Comparison of ENCODE assay signal across 7 mouse cellular contexts in the genomic region with DNA sequence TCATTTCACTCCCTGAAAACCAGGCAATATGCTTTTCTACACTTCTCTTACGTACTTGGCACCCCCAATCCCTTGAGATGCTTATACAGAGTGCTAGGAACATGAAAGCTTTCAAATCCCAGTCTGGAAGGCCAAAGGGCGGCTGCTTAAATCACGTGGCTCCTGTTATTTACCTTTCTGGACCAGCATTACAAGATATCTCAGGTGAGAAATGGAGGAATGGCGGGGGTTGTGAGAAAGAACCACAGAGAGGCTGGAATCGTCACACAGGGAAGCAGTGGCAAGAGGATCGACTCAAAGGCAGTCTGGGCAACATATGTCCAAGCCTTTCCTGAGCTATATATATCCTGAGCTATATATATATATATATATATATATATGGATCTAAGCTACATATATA. TPM values are rescaled to one million over a fixed set of nuclear protein-coding genes. Genes with fewer than 3 reads are reported as not detected.
DNase-seq lines count a peak whose midpoint lies in the region; ATAC-seq lines count a peak whose summit lies in the region.

No protein-coding gene starts in this region.

- WGBS in neural tube, embryonic 11.5 days, result 40% methylated on average over 6 of the region's 6 CpGs
- WGBS in forebrain, embryonic 14.5 days, result 35% methylated on average over 6 of the region's 6 CpGs
- WGBS in liver, embryonic 16.5 days (ENCODE audit: insufficient replicate concordance), result 38% methylated on average over 6 of the region's 6 CpGs

- no peak overlapping the region for H3K27ac ChIP-seq in neural tube, embryonic 11.5 days (ENCODE audit: low read depth, low read length)
- H3K27ac ChIP-seq in forebrain, embryonic 14.5 days (ENCODE audit: low read depth, low read length), result no peak overlapping the region
- H3K27ac ChIP-seq in liver, embryonic 16.5 days (ENCODE audit: low read length), result peak overlapping the region; percentile 92

- no peaks in the 10 kb centered on the region for H3K27me3 ChIP-seq in neural tube, embryonic 11.5 days (ENCODE audit: control insufficient read depth, insufficient read depth, low read length)
- H3K27me3 ChIP-seq in forebrain, embryonic 14.5 days (replicated peaks; ENCODE audit: control insufficient read depth, insufficient read depth, low read length), result no peaks in the 10 kb centered on the region
- H3K27me3 ChIP-seq in liver, embryonic 16.5 days (ENCODE audit: control insufficient read depth, insufficient read depth, low read depth, low read length), result no peaks in the 10 kb centered on the region

- H3K4me3 ChIP-seq in neural tube, embryonic 11.5 days (ENCODE audit: low read depth, low read length), result peak overlapping the region; percentile 61
- H3K4me3 ChIP-seq in forebrain, embryonic 14.5 days (ENCODE audit: low read depth, low read length), result peak overlapping the region; percentile 49
- peak overlapping the region; percentile 78 for H3K4me3 ChIP-seq in liver, embryonic 16.5 days (ENCODE audit: low read depth, low read length)

- DNase-seq in neural tube, embryonic 11.5 days (ENCODE audit: low spot score), result no peak
- no peak for DNase-seq in neural tube, embryonic 10.5 days (ENCODE audit: extremely low spot score, low spot score)
- no peak for DNase-seq in forebrain, embryonic 14.5 days (ENCODE audit: low spot score)
- DNase-seq in B cell, adult 2 months, result no peak
- no peak for DNase-seq in adrenal gland, adult 18-20 months (ENCODE audit: low spot score in 2 of 2)
- no peak for DNase-seq in frontal cortex, postnatal 25 days (ENCODE audit: low spot score in 2 of 2)

- H3K4me1 ChIP-seq in neural tube, embryonic 11.5 days (ENCODE audit: control insufficient read depth, insufficient read depth, low read length), result peaks cover 11% of the 10 kb centered on the region
- H3K4me1 ChIP-seq in forebrain, embryonic 14.5 days (ENCODE audit: control insufficient read depth, insufficient read depth, low read length), result peaks cover 7% of the 10 kb centered on the region; the same call in 1 of the 2 replicates
- H3K4me1 ChIP-seq in liver, embryonic 16.5 days (ENCODE audit: control insufficient read depth, low read depth, low read length), result peaks cover 31% of the 10 kb centered on the region

- H3K9me3 ChIP-seq in neural tube, embryonic 11.5 days (ENCODE audit: control insufficient read depth, low read length), result no peaks in the 10 kb centered on the region
- no peaks in the 10 kb centered on the region for H3K9me3 ChIP-seq in forebrain, embryonic 14.5 days (replicated peaks; ENCODE audit: control insufficient read depth, low read length)
- no peaks in the 10 kb centered on the region for H3K9me3 ChIP-seq in liver, embryonic 16.5 days (replicated peaks; ENCODE audit: control insufficient read depth, low read length)

- no peak for ATAC-seq in neural tube, embryonic 11.5 days (ENCODE audit: insufficient read depth, low FRiP score, low TSS enrichment)
- ATAC-seq in forebrain, embryonic 14.5 days, result no peak
- ATAC-seq in liver, embryonic 16.5 days (ENCODE audit: low read depth), result no peak

- peak overlapping the region; percentile 87 for H3K9ac ChIP-seq in neural tube, embryonic 11.5 days (ENCODE audit: low read length)
- peak overlapping the region; percentile 84 for H3K9ac ChIP-seq in forebrain, embryonic 14.5 days (ENCODE audit: low read length)
- H3K9ac ChIP-seq in liver, embryonic 16.5 days (ENCODE audit: low read depth, low read length), result peak overlapping the region; percentile 81

- peak overlapping the region; percentile 76 for H3K4me2 ChIP-seq in neural tube, embryonic 11.5 days (ENCODE audit: low read depth)
- peak overlapping the region; percentile 62 for H3K4me2 ChIP-seq in forebrain, embryonic 14.5 days (ENCODE audit: low read length)
- H3K4me2 ChIP-seq in liver, embryonic 16.5 days (ENCODE audit: low read depth, low read length), result peak overlapping the region; percentile 89

- no peaks in the 10 kb centered on the region; the same call in 1 of the 2 replicates for H3K36me3 ChIP-seq in neural tube, embryonic 11.5 days (ENCODE audit: control insufficient read depth, insufficient read depth, low read length)
- H3K36me3 ChIP-seq in forebrain, embryonic 14.5 days (ENCODE audit: control insufficient read depth, insufficient read depth, low read length), result peaks cover 26% of the 10 kb centered on the region
- peaks cover 6% of the 10 kb centered on the region; the same call in 1 of the 2 replicates for H3K36me3 ChIP-seq in liver, embryonic 16.5 days (ENCODE audit: control insufficient read depth, insufficient read depth)

RNA-seq across cellular contexts. Expression of a gene that starts 0.6 kb away (rescaled TPM):
- 7.0 and 7.6 TPM in 2 replicates for polyA plus RNA-seq in neural tube, embryonic 11.5 days (2014; fragmentation: Nextera tagmentation; extraction: Ambion mirVana)
- polyA plus RNA-seq in forebrain, embryonic 14.5 days (2014; fragmentation: Nextera tagmentation; extraction: Ambion mirVana), result 5.2 and 5.5 TPM in 2 replicates
- polyA plus RNA-seq in liver, embryonic 16.5 days (2015; fragmentation: Nextera tagmentation; extraction: Ambion mirVana), result 2.7 TPM in 2 replicates
- total RNA-seq in adrenal gland, adult 18-20 months (2021), result 10 to 100 TPM; 28.8 to 34.6 TPM

RNA-seq across cellular contexts. Expression of a gene that starts 3.7 kb away (rescaled TPM):
- 303 and 319 TPM in 2 replicates for polyA plus RNA-seq in neural tube, embryonic 11.5 days (2014; fragmentation: Nextera tagmentation; extraction: Ambion mirVana)
- 313 and 353 TPM in 2 replicates for polyA plus RNA-seq in forebrain, embryonic 14.5 days (2014; fragmentation: Nextera tagmentation; extraction: Ambion mirVana)
- polyA plus RNA-seq in liver, embryonic 16.5 days (2015; fragmentation: Nextera tagmentation; extraction: Ambion mirVana), result 115 and 123 TPM in 2 replicates
- total RNA-seq in adrenal gland, adult 18-20 months (2021), result 100 to 1,000 TPM; 192 to 217 TPM

RNA-seq across cellular contexts. Expression of a gene that starts 4.3 kb away (rescaled TPM):
- 26.1 and 28.9 TPM in 2 replicates for polyA plus RNA-seq in neural tube, embryonic 11.5 days (2014; fragmentation: Nextera tagmentation; extraction: Ambion mirVana)
- 31.3 and 34.2 TPM in 2 replicates for polyA plus RNA-seq in forebrain, embryonic 14.5 days (2014; fragmentation: Nextera tagmentation; extraction: Ambion mirVana)
- polyA plus RNA-seq in liver, embryonic 16.5 days (2015; fragmentation: Nextera tagmentation; extraction: Ambion mirVana), result 12.4 and 12.9 TPM in 2 replicates
- 10 to 100 TPM; 14.8 to 16.2 TPM for total RNA-seq in adrenal gland, adult 18-20 months (2021)

RNA-seq across cellular contexts. Expression of a gene that starts 6.3 kb away (rescaled TPM):
- polyA plus RNA-seq in neural tube, embryonic 11.5 days (2014; fragmentation: Nextera tagmentation; extraction: Ambion mirVana), result 0.81 and 0.93 TPM in 2 replicates
- polyA plus RNA-seq in forebrain, embryonic 14.5 days (2014; fragmentation: Nextera tagmentation; extraction: Ambion mirVana), result 0.22 and 0.29 TPM in 2 replicates
- 959 and 972 TPM in 2 replicates for polyA plus RNA-seq in liver, embryonic 16.5 days (2015; fragmentation: Nextera tagmentation; extraction: Ambion mirVana)
- total RNA-seq in adrenal gland, adult 18-20 months (2021), result not detected

RNA-seq across cellular contexts. Expression of a gene that starts 9.4 kb away (rescaled TPM):
- 99.4 and 105 TPM in 2 replicates for polyA plus RNA-seq in neural tube, embryonic 11.5 days (2014; fragmentation: Nextera tagmentation; extraction: Ambion mirVana)
- polyA plus RNA-seq in forebrain, embryonic 14.5 days (2014; fragmentation: Nextera tagmentation; extraction: Ambion mirVana), result 128 and 144 TPM in 2 replicates
- 19.7 and 21.4 TPM in 2 replicates for polyA plus RNA-seq in liver, embryonic 16.5 days (2015; fragmentation: Nextera tagmentation; extraction: Ambion mirVana)
- 100 to 1,000 TPM; 307 to 394 TPM for total RNA-seq in adrenal gland, adult 18-20 months (2021)
